Mouse (Mus musculus) heart, embryonic 11.5 days (tissue): ENCODE results near the gene Ldlrad3. TPM values are rescaled to one million over a fixed set of nuclear protein-coding genes. Genes with fewer than 3 reads are reported as not detected.
A peak's percentile ranks its signal among the peaks of the same experiment; 100 is the strongest.

Experiments used
- ATAC-seq: fragments of 200-750 bp; cut with Nextera tagmentation; replicated peaks from 2 replicates; pipeline ENCODE4 v1.8.0; 2017; ENCODE audit warnings: moderate library complexity; ENCODE audit not compliant: insufficient number of reproducible peaks, low FRiP score, low TSS enrichment
- H3K27ac ChIP-seq: fragments of 300-500 bp; sonication (generic); 2 replicates; pipeline ENCODE4 v1.5.1; 2014; ENCODE audit warnings: mild to moderate bottlenecking, low read depth, low read length
- H3K27me3 ChIP-seq: fragments of 300-500 bp; sonication (generic); 2 replicates; pipeline ENCODE4 v1.6.1; 2014; ENCODE audit warnings: mild to moderate bottlenecking, low read length, mixed read lengths; ENCODE audit not compliant: control insufficient read depth, insufficient read depth
- H3K36me3 ChIP-seq: fragments of 300-500 bp; sonication (generic); 2 replicates; pipeline ENCODE4 v1.6.1; 2014; ENCODE audit warnings: mild to moderate bottlenecking, low read length, moderate library complexity, mixed read lengths; ENCODE audit not compliant: control insufficient read depth, insufficient read depth
- H3K4me1 ChIP-seq: fragments of 300-500 bp; sonication (generic); 2 replicates; pipeline ENCODE4 v1.6.1; 2014; ENCODE audit warnings: low read length; ENCODE audit not compliant: control insufficient read depth, insufficient read depth
- H3K4me2 ChIP-seq: fragments of 300-500 bp; sonication (generic); 2 replicates; pipeline ENCODE4 v1.6.1; 2014; ENCODE audit warnings: mild to moderate bottlenecking, moderate library complexity
- H3K4me3 ChIP-seq: fragments of 300-500 bp; sonication (generic); 2 replicates; pipeline ENCODE4 v1.5.1; 2014; ENCODE audit warnings: low read depth, low read length
- H3K9ac ChIP-seq: fragments of 300-500 bp; sonication (generic); 2 replicates; pipeline ENCODE4 v1.6.1; 2014; ENCODE audit warnings: mild to moderate bottlenecking, low read depth, low read length, moderate library complexity
- H3K9me3 ChIP-seq: fragments of 300-500 bp; sonication (generic); replicated peaks from 2 replicates; pipeline ENCODE4 v1.6.1; 2016; ENCODE audit warnings: low read length; ENCODE audit not compliant: control insufficient read depth
- whole genome bisulfite sequencing: fragments of 180-500 bp; shearing (Covaris S2); extraction: QIAGEN DNeasy Blood & Tissue Kit; methylation state at CpG from one replicate; pipeline ENCODE4 v1.1.7; 2014; ENCODE audit not compliant: insufficient replicate concordance; 5-methylcytosine and 5-hydroxymethylcytosine counted together
- polyA plus RNA-seq: library from polyadenylated mRNA; unstranded; fragments of >200 nt; fragmentation: Nextera tagmentation; extraction: Ambion mirVana; gene quantifications from 2 replicates; pipeline ENCODE4 v1.2.1, GENCODE M21; 2014

Gene Ldlrad3
- polyA plus RNA-seq, 1 experiment from 2014 or later, result 19.0 TPM

DNA sequence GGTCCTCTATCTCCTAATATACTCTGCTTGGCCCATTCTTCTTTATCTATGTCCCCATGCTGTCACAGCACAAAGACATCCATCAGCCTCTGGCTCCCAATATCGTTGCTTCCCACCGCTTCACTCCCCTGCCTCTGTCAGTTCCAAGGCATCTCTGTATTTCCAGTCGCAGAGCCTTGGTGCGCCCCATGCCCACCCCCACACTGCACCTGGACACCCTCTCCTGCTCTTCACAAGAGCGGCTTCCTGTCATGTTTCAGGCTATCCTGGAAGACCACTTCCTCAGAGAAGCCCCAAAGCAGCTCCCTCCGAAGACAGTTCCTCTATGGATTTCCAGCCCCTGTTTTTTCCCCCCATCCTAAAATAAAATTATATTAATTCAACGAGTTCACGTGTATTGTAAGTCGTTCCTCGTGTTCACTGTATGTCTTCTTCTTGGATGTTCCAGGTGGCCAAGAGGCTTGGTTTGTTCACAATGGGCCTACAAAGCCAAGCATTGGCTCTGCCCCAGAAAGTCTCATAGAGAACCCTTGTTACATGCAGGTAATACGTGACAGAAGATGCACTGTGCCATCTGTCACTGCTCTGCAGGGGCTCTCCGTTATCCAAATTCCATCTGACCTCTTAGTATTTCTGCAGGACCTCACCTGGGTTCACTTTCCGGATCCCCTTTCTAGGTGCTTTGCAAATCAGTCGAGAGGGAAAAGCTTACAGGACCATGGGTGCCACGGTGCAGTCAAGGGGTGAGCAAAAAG lies 276.7 kb downstream of the Ldlrad3 start:
- Histone ChIP-seq H3K27ac (no peak overlapping the region), H3K36me3 (no peaks in the 10 kb centered on the region)
- WGBS, result 83% methylated on average over 15 of the region's 15 CpGs

DNA sequence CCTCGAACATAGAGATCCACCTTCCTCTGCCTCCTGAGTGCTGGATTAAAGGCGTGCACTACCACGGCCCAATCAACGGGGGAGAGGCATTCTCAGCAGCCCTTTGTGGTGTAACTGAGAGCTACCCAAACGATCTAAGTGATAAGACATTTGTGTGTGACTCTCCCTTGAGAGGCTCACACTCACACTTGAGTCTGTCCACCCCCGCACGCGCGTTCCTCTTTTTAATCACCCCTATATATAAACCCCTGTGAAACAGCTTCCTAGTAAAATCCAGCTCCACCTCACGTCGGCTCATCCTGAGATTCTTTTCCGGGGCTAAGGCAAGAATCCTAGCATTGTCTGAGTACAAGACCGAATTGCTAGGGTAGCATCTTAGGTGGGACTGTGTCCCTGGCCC lies 277.4 kb downstream of the Ldlrad3 start:
- Histone ChIP-seq H3K27ac (no peak overlapping the region), H3K9ac (no peak overlapping the region), H3K4me2 (no peak overlapping the region), H3K4me3 (no peak overlapping the region), H3K9me3 (no peaks in the 10 kb centered on the region), H3K36me3 (no peaks in the 10 kb centered on the region), H3K27me3 (no peaks in the 10 kb centered on the region), H3K4me1 (0 out of 2 replicates have a peak, but pooled peaks cover 2% of the 10 kb centered on the region)
- WGBS, result 65% methylated on average over 13 of the region's 13 CpGs
- ATAC-seq, result no peak

More for the DNA sequence above, 276.7 kb downstream of the Ldlrad3 start:
- H3K4me2 ChIP-seq, result no peak overlapping the region
- no peak overlapping the region for H3K4me3 ChIP-seq
- ATAC-seq, result no peak
- H3K27me3 ChIP-seq, result no peaks in the 10 kb centered on the region
- H3K4me1 ChIP-seq, result 0 out of 2 replicates have a peak, but pooled peaks cover 2% of the 10 kb centered on the region
- no peak overlapping the region for H3K9ac ChIP-seq
- H3K9me3 ChIP-seq, result no peaks in the 10 kb centered on the region

DNA sequence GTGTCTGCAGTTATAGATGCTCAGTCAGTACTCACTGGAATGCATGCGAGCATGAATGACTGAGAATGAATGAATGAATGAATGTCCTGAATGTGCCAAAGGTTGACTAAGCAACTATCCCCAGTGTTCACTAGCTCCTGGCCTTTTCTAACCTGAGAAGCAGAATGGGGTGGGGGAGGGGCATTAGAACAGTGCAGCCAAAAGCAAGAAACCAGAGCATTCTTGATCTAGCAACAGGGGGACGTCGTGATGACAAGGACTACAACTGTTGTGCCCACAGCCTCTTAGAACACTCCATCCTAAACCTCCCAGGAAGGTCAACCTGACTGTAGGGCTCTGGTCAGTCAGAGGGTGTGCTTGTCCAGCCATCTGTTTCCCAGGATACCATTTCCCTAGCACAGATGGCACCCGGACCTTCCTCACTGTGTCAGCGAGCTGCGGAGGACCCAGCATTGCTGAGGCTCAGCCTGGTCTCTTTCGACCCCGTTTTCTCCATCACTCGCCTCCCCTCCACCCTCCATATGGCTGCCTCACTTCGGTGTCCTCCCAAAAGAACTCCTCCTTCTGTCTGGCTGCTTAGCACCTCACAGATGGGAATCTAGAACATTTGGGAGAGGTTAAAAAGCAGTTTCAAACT lies 278.7 kb downstream of the Ldlrad3 start:
- 68% methylated on average over 10 of the region's 10 CpGs for WGBS
- H3K9ac ChIP-seq, result no peak overlapping the region
- no peak overlapping the region for H3K27ac ChIP-seq
- H3K4me3 ChIP-seq, result no peak overlapping the region
- H3K36me3 ChIP-seq, result no peaks in the 10 kb centered on the region
- H3K4me1 ChIP-seq, result 0 out of 2 replicates have a peak, but pooled peaks cover 2% of the 10 kb centered on the region
- H3K4me2 ChIP-seq, result no peak overlapping the region
- no peaks in the 10 kb centered on the region for H3K9me3 ChIP-seq
- ATAC-seq, result no peak
- no peaks in the 10 kb centered on the region for H3K27me3 ChIP-seq

DNA sequence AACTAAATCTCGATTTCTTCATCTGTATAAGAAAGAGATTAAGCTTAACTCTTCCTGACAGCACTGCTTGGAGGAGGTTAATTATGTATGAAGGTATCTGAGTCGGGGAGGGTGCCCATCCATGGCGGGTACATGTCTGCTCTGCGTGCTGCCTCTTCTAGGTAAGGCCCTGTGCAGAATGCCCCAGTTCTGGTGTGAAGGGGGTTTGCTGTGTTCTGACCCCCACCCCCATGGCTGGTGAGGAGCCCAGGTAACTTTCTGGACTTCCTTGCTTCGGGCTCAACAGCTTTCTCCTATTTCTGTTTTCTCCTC lies 279.9 kb downstream of the Ldlrad3 start:
- no peak overlapping the region for H3K4me3 ChIP-seq
- H3K9me3 ChIP-seq, result no peaks in the 10 kb centered on the region
- ATAC-seq, result no peak
- H3K27me3 ChIP-seq, result no peaks in the 10 kb centered on the region
- 0 out of 2 replicates have a peak, but pooled peaks cover 2% of the 10 kb centered on the region for H3K4me1 ChIP-seq
- H3K4me2 ChIP-seq, result peak overlapping the region; percentile 56
- no peaks in the 10 kb centered on the region for H3K36me3 ChIP-seq
- no peak overlapping the region for H3K9ac ChIP-seq
- no peak overlapping the region for H3K27ac ChIP-seq
- 64% methylated on average over 5 of the region's 5 CpGs for WGBS

DNA sequence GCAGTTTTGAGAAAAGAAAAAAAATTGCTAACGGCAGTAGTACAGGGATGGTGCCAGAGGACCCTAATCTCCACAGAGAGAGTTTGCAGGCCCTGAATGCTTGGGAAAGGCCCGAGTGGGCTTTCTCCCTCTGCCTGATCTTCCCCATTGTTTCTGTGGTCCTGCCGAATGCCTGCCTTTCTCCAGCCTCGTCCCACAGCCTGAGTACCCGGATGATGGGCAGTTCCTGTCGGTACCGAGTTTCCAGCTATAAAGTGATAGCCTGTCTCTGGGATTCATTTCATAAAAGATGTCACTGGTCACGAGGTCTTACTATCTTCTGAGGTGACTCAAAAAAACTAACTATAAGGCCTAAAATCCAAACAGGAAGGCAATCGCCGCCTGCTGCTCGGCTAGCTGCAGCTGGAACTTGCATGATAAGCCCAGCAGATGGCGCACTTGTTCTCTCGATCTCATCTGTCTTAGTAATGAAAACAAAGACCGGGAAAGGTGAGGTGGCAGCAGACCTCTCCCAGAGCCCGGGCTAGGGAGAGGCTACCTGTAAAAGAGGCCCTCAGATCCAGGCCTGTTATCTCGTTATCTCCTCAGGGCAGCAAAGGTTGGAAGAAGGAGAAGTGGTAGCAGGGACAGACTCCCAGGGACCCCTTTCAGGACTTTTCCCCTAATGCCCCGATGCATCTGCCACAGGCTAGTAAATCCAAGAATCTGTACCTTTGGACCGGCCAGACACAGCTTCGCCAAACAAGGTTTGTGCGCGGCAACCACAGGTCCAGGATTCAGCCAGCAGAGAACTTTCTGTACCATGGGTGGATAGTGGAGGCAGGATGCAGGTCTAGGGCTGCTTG lies 280.4 kb downstream of the Ldlrad3 start:
- Histone ChIP-seq H3K27ac (no peak overlapping the region), H3K9ac (peak overlapping the region; percentile 12; the same call in 1 of the 2 replicates), H3K4me1 (0 out of 2 replicates have a peak, but pooled peaks cover 2% of the 10 kb centered on the region), H3K27me3 (no peaks in the 10 kb centered on the region), H3K4me3 (0 out of 2 replicates have a peak overlapping the region, but pooled peaks have one; percentile 13), H3K4me2 (peak overlapping the region; percentile 56), H3K36me3 (no peaks in the 10 kb centered on the region), H3K9me3 (no peaks in the 10 kb centered on the region)
- WGBS, result 24% methylated on average over 21 of the region's 21 CpGs
- no peak for ATAC-seq

DNA sequence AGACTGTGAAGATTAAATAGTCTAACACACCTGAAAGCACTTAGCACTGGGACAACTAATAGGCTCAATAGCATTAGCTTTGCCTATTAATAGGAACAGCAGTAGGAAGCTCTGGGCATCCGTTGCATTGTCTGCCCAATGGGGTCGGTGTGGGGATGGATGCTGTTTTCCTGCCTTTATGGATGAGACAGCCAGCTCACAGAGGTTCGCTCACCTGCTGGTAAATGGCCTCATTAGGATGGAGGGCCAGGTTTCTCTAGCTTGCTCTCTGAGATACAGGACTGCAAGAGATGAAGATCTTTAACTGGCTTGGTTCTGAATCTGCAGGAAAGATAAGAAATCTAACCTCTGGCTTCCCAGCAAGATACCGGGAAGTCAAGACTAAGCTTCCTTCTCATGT lies 284.0 kb downstream of the Ldlrad3 start:
- no peaks in the 10 kb centered on the region for H3K27me3 ChIP-seq
- WGBS, result 82% methylated on average over 4 of the region's 4 CpGs

More for the DNA sequence above, 284.0 kb downstream of the Ldlrad3 start:
- ATAC-seq, result no peak
- Histone ChIP-seq H3K4me2 (no peak overlapping the region), H3K36me3 (no peaks in the 10 kb centered on the region), H3K9ac (no peak overlapping the region), H3K9me3 (no peaks in the 10 kb centered on the region), H3K4me1 (0 out of 2 replicates have a peak, but pooled peaks cover 2% of the 10 kb centered on the region), H3K27ac (no peak overlapping the region), H3K4me3 (no peak overlapping the region)

Other genes starting within 250 kb of the Ldlrad3 start
- gene Trim44, start 221.4 kb upstream of the Ldlrad3 start, polyA plus RNA-seq, result 29.7 and 30.7 TPM in 2 replicates